Mouse (Mus musculus): Measurements from ENCODE around the gene Robo2.

DNA sequence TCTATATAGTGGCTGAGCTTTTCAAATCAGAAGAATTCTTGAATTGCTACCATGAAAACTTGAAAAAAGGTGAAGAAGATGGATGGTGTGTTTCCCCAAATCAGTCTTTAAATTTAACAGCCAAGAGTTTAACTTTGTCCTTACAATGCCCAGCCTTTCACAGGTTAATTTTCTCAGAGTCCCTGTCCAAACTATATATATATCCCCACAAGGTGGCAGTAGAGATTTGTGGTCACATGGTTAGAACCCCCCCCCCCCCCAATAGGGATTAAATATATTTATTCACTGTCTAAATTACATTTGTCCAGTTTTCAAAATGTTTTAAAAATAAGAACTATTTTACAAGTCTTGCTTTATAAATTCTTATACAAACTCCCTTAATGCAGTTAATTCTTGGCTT, 184.3 kb downstream of the Robo2 start:
- TF ChIP-seq CTCF (conservative IDR thresholded peaks at IDR 0.05; ENCODE audit: low read length) (no peak), NANOG (IDR thresholded peaks at IDR 0.05; ENCODE audit: borderline replicate concordance, low read length) (no peak), POU5F1 (IDR thresholded peaks at IDR 0.05; ENCODE audit: borderline replicate concordance, low read length) (no peak)

Data from E14TG2a.4 (cell line).